ENCODE assay signal across 12 mouse cellular contexts in genomic region chr6:115983306-115984038, GRCm38 (mm10). TPM values are rescaled to one million over a fixed set of nuclear protein-coding genes. Genes with fewer than 3 reads are reported as not detected.
A peak's percentile ranks its signal among the peaks of the same experiment; 100 is the strongest.
DNase-seq lines count a peak whose midpoint lies in the region; ATAC-seq and TF ChIP-seq lines count a peak whose summit lies in the region.
"Had no signal": no experiment of that assay in that cellular context is flagged by ENCODE, and none has a peak within 500 bp of the region (broad histone marks: within the 10 kb centered on the region; RNA-seq: fewer than 3 reads in every experiment).

No protein-coding gene starts in this region.

- peak overlapping the region; percentile 53 for H3K27ac ChIP-seq in heart, embryonic 12.5 days (ENCODE audit: poor library complexity, severe bottlenecking)
- no peak overlapping the region for H3K27ac ChIP-seq in MEL (ENCODE audit: control insufficient read depth, low read depth, low read length)
- H3K27ac ChIP-seq in heart, embryonic 15.5 days = peak overlapping the region; percentile 49
- peak overlapping the region; percentile 71 for H3K27ac ChIP-seq in lung, postnatal 0 days (ENCODE audit: low read length)
- H3K27ac ChIP-seq: forebrain, embryonic 15.5 days; liver, embryonic 13.5 days had no signal

- TF ChIP-seq EP300 in MEL (IDR thresholded peaks at IDR 0.05; ENCODE audit: low read depth in 1 of 2, low read length in 2 of 2) = no peak
- TF ChIP-seq EP300 in lung, postnatal 0 days (IDR thresholded peaks at IDR 0.05) = peak; percentile 43; the same call in 1 of the 2 replicates

- 56% methylated on average over 12 of the region's 12 CpGs for WGBS in heart, embryonic 12.5 days
- 49% methylated on average over 12 of the region's 12 CpGs for WGBS in heart, embryonic 15.5 days
- 45% methylated on average over 12 of the region's 12 CpGs for WGBS in lung, postnatal 0 days

- TF ChIP-seq CTCF in MEL (IDR thresholded peaks at IDR 0.05 in 2 of 3, conservative IDR thresholded peaks at IDR 0.05 in 1 of 3; ENCODE audit: control insufficient read depth in 1 of 3, insufficient read depth in 1 of 3, low read depth in 2 of 3, low read length in 3 of 3, poor library complexity in 1 of 3, severe bottlenecking in 1 of 3) = no peak
- TF ChIP-seq CTCF in lung, postnatal 0 days (IDR thresholded peaks at IDR 0.05) = no peak

- 0 out of 2 replicates have a peak overlapping the region, but pooled peaks have one; percentile 11 for H3K9ac ChIP-seq in heart, embryonic 12.5 days
- no peak overlapping the region for H3K9ac ChIP-seq in MEL (ENCODE audit: control insufficient read depth, low read depth, low read length, poor library complexity, severe bottlenecking)
- H3K9ac ChIP-seq in heart, embryonic 15.5 days = no peak overlapping the region; the same call in 1 of the 2 replicates
- no peak overlapping the region for H3K9ac ChIP-seq in lung, postnatal 0 days (replicated peaks; ENCODE audit: low read depth)
- H3K9ac ChIP-seq: forebrain, embryonic 15.5 days; liver, embryonic 13.5 days had no signal

- peaks cover 81% of the 10 kb centered on the region for H3K4me1 ChIP-seq in heart, embryonic 12.5 days (replicated peaks)
- H3K4me1 ChIP-seq in MEL (ENCODE audit: control insufficient read depth in 1 of 2, insufficient read depth in 2 of 2, low read length in 2 of 2) = no peaks in the 10 kb centered on the region
- H3K4me1 ChIP-seq in heart, embryonic 15.5 days (replicated peaks) = peaks cover 54% of the 10 kb centered on the region
- peaks cover 22% of the 10 kb centered on the region; the same call in 1 of the 2 replicates for H3K4me1 ChIP-seq in lung, postnatal 0 days (ENCODE audit: insufficient read depth, low read depth, low read length)

- DNase-seq in heart, postnatal 4 days = no peak
- no peak for DNase-seq in MEL (ENCODE audit: low read depth, low spot score)
- DNase-seq in lung, postnatal 0 days (ENCODE audit: low spot score) = peak; percentile 78
- no peak for DNase-seq in layer of hippocampus, adult 9-10 months (ENCODE audit: low spot score)
- DNase-seq in adipocyte (ENCODE audit: low spot score) = no peak
- DNase-seq: liver, embryonic 13.5 days; thymus, postnatal 4 days had no signal

- peak overlapping the region; percentile 12 for H3K4me2 ChIP-seq in heart, embryonic 12.5 days
- H3K4me2 ChIP-seq in heart, embryonic 15.5 days = peak overlapping the region; percentile 21
- H3K4me2 ChIP-seq in lung, postnatal 0 days (replicated peaks; ENCODE audit: low read depth, low read length) = 0 out of 2 replicates have a peak overlapping the region, but pooled peaks have one; percentile 14
- H3K4me2 ChIP-seq: forebrain, embryonic 15.5 days; liver, embryonic 13.5 days had no signal

- no peak for TF ChIP-seq RAD21 in MEL (IDR thresholded peaks at IDR 0.05; ENCODE audit: low read depth, low read length)

- no peaks in the 10 kb centered on the region for H3K27me3 ChIP-seq in heart, embryonic 12.5 days (replicated peaks)
- no peaks in the 10 kb centered on the region for H3K27me3 ChIP-seq in MEL (ENCODE audit: control insufficient read depth in 1 of 2, insufficient read depth in 2 of 2, low read length in 2 of 2)
- no peaks in the 10 kb centered on the region for H3K27me3 ChIP-seq in heart, embryonic 15.5 days
- H3K27me3 ChIP-seq in lung, postnatal 0 days (replicated peaks; ENCODE audit: insufficient read depth, low read length) = no peaks in the 10 kb centered on the region
- H3K27me3 ChIP-seq: forebrain, embryonic 15.5 days; liver, embryonic 13.5 days had no signal

- H3K9me3 ChIP-seq in heart, embryonic 12.5 days (replicated peaks) = no peaks in the 10 kb centered on the region
- no peaks in the 10 kb centered on the region for H3K9me3 ChIP-seq in MEL (replicated peaks; ENCODE audit: insufficient read depth, low read length)
- no peaks in the 10 kb centered on the region for H3K9me3 ChIP-seq in heart, embryonic 15.5 days (replicated peaks)
- H3K9me3 ChIP-seq in lung, postnatal 0 days (ENCODE audit: low read length) = no peaks in the 10 kb centered on the region
- H3K9me3 ChIP-seq: forebrain, embryonic 15.5 days; liver, embryonic 13.5 days had no signal

- H3K79me2 ChIP-seq in MEL (ENCODE audit: control insufficient read depth, insufficient read depth, low read length, poor library complexity) = no peaks in the 10 kb centered on the region

- H3K4me3 ChIP-seq in heart, embryonic 12.5 days = no peak overlapping the region
- no peak overlapping the region for H3K4me3 ChIP-seq in MEL (ENCODE audit: control insufficient read depth in 1 of 2, insufficient read depth in 1 of 2, low read depth in 2 of 2, low read length in 2 of 2)
- no peak overlapping the region for H3K4me3 ChIP-seq in heart, embryonic 15.5 days
- no peak overlapping the region for H3K4me3 ChIP-seq in lung, postnatal 0 days (ENCODE audit: low read depth, low read length)
- H3K4me3 ChIP-seq: forebrain, embryonic 15.5 days; liver, embryonic 13.5 days had no signal

- no peak for ATAC-seq in heart, embryonic 12.5 days (ENCODE audit: insufficient number of reproducible peaks, low FRiP score)
- ATAC-seq in heart, embryonic 15.5 days (replicated peaks; ENCODE audit: insufficient number of reproducible peaks, insufficient read depth, low FRiP score, low read depth) = peak; percentile 25; the same call in 1 of the 2 replicates
- peak; percentile 76 for ATAC-seq in lung, postnatal 0 days
- ATAC-seq: forebrain, embryonic 15.5 days had no signal

- peaks cover 6% of the 10 kb centered on the region for H3K36me3 ChIP-seq in heart, embryonic 12.5 days
- no peaks in the 10 kb centered on the region for H3K36me3 ChIP-seq in MEL (ENCODE audit: control insufficient read depth in 1 of 2, insufficient read depth in 2 of 2, low read length in 2 of 2)
- no peaks in the 10 kb centered on the region for H3K36me3 ChIP-seq in heart, embryonic 15.5 days
- peaks cover 8% of the 10 kb centered on the region; the same call in 1 of the 2 replicates for H3K36me3 ChIP-seq in lung, postnatal 0 days (ENCODE audit: insufficient read depth, low read length)
- H3K36me3 ChIP-seq: forebrain, embryonic 15.5 days; liver, embryonic 13.5 days had no signal

- TF ChIP-seq POLR2A in MEL (IDR thresholded peaks at IDR 0.05; ENCODE audit: control insufficient read depth in 1 of 2, insufficient read depth in 1 of 2, low read depth in 1 of 2, low read length in 2 of 2, poor library complexity in 1 of 2) = no peak

TF ChIP-seq in MEL, 35 proteins besides CTCF, POLR2A, EP300 and RAD21:
- peak; percentile 75 for TF ChIP-seq ZNF384 (IDR thresholded peaks at IDR 0.05; ENCODE audit: low read depth, low read length)
- TF ChIP-seq ZC3H11A (IDR thresholded peaks at IDR 0.05; ENCODE audit: low read depth, low read length) = no peak

RNA-seq across cellular contexts. Expression of gene Plxnd1, which starts 11.3 kb away (rescaled TPM):
- 60.8 and 80.5 TPM in 2 replicates for polyA plus RNA-seq in heart, embryonic 12.5 days (2016; fragmentation: Nextera tagmentation; extraction: Ambion mirVana)
- 100 to 1,000 TPM; 191 to 208 TPM for total RNA-seq in heart, postnatal 4 days (2021)
- total RNA-seq in MEL (2012; rRNA removed) = 4.8 and 6.6 TPM in 2 replicates
- polyA plus RNA-seq in MEL (2012; ENCODE audit: insufficient read depth in 1 of 2, insufficient read length in 2 of 2, low read depth in 1 of 2, low replicate concordance in 2 of 2, missing spikeins in 1 of 2) = 10 to 100 TPM in 1 of 2 experiments, not detected in 1; 19.2 TPM
- polyA plus RNA-seq in heart, embryonic 15.5 days (2015; fragmentation: Nextera tagmentation; extraction: Ambion mirVana) = 38.6 and 53.4 TPM in 2 replicates
- polyA plus RNA-seq in lung, postnatal 0 days (2015; fragmentation: Nextera tagmentation; extraction: Ambion mirVana) = 26.9 and 33.4 TPM in 2 replicates

RNA-seq across cellular contexts. Expression of gene H1foo, which starts 38.7 kb away (rescaled TPM):
- polyA plus RNA-seq in heart, embryonic 12.5 days (2016; fragmentation: Nextera tagmentation; extraction: Ambion mirVana) = not detected in 2 replicates
- not detected for total RNA-seq in heart, postnatal 4 days (2021)
- total RNA-seq in MEL (2012; rRNA removed) = not detected in 2 replicates
- not detected for polyA plus RNA-seq in MEL (2012; ENCODE audit: insufficient read depth in 1 of 2, insufficient read length in 2 of 2, low read depth in 1 of 2, low replicate concordance in 2 of 2, missing spikeins in 1 of 2)
- not detected in 2 replicates for polyA plus RNA-seq in heart, embryonic 15.5 days (2015; fragmentation: Nextera tagmentation; extraction: Ambion mirVana)
- polyA plus RNA-seq in lung, postnatal 0 days (2015; fragmentation: Nextera tagmentation; extraction: Ambion mirVana) = not detected in 2 replicates
- total RNA-seq: adrenal gland, postnatal 4 days; midbrain, postnatal 0 days had no signal
- polyA plus RNA-seq: forebrain, embryonic 15.5 days; liver, embryonic 13.5 days; midbrain, postnatal 0 days had no signal

RNA-seq across cellular contexts. Expression of gene Rho, which starts 51.9 kb away (rescaled TPM):
- 0.13 TPM in 1 of 2 replicates, not detected in the other for polyA plus RNA-seq in heart, embryonic 12.5 days (2016; fragmentation: Nextera tagmentation; extraction: Ambion mirVana)
- under 1 TPM; 0.24 to 0.34 TPM for total RNA-seq in heart, postnatal 4 days (2021)
- not detected in 2 replicates for total RNA-seq in MEL (2012; rRNA removed)
- under 1 TPM in 1 of 2 experiments, not detected in 1; 0.11 TPM for polyA plus RNA-seq in MEL (2012; ENCODE audit: insufficient read depth in 1 of 2, insufficient read length in 2 of 2, low read depth in 1 of 2, low replicate concordance in 2 of 2, missing spikeins in 1 of 2)
- not detected in 2 replicates for polyA plus RNA-seq in heart, embryonic 15.5 days (2015; fragmentation: Nextera tagmentation; extraction: Ambion mirVana)
- polyA plus RNA-seq in lung, postnatal 0 days (2015; fragmentation: Nextera tagmentation; extraction: Ambion mirVana) = 0.04 TPM in 1 of 2 replicates, not detected in the other
- polyA plus RNA-seq: liver, embryonic 13.5 days had no signal
